Mouse (Mus musculus) lung, postnatal 10 days (tissue): ENCODE results near the gene Slc35f6.

Experiments
- DNase-seq: peaks from one replicate; pipeline ENCODE4 v3.0.0; 2021

Slc35f6 gene

DNA sequence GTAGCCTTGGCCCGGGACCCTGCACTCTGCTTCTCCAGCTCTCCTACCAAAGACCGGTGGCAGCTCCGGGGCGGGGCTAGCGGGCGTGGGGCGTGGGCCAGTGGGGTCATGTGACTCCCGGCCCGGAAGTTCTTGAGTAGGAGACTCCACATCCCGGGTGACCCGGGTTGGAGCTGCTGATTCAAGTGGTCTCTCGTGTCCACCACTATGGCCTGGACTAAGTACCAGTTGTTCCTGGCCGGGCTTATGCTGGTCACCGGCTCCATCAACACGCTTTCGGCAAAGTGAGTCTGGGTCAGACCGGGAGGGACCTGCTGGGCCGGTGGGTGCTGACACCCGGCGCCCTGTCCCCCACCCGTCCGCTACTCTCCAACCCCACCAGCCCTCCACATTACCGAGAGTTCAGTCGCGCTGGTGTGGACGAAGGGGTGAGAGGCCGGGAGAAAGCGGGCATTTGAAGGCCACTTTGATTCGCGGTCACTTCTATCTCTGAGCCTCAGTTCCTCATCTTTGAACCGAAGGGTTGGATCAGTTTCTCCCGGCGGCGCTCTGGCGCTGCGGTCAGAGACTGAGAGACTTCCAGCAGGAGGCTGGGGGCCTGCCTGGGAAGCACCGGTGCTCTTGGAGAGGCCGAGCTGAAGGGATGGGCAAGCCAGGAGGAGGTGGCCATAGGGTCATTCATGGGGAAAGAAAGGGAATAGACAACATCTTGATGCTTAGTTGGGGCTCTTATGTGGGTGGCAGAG lies at the start of gene Slc35f6:
Gene Slc35f6 (plus strand): TSS at position 119 of the 746 bp plus-strand sequence.
- peak; percentile 97 for DNase-seq

DNA sequence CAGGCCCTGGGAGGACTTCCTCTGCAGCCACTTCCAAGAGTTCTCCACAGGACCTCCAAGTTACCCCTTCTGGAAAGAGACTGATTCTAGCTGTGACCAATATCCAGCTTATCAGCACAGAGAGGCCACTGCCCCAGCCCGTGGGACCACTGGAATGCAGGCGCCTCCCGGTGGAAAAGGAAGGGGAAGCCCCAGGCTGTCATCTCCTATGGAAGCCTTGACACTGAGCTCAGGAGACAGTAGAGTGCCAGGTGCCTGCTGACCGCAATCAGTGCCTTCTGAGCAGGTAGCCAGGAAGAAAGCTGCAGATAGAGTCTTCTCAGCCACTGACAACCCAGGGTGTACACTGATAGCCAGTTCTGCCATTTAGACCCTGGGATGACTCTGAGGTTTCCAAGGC lies 46.3 kb upstream of the Slc35f6 start:
- no peak for DNase-seq

DNA sequence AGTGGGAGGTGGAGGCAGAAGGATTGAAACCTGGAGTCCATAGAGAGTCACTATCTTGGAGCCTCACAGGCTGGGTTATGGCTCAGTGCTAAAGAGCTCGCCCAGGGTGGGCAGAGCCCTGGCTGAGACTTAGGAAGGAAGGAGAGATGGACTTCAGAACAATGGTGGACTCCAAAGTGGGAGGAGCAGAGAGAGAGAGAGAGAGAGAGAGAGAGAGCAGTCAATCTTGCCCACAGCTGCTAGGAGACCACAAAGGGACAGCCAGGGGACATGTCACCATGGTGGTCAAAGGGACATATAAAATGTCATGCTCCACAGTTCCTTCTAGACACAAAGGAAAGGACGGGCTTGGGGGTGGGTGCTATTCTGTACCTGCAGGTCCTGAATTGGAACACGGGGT lies 44.5 kb upstream of the Slc35f6 start:
- DNase-seq = no peak

DNA sequence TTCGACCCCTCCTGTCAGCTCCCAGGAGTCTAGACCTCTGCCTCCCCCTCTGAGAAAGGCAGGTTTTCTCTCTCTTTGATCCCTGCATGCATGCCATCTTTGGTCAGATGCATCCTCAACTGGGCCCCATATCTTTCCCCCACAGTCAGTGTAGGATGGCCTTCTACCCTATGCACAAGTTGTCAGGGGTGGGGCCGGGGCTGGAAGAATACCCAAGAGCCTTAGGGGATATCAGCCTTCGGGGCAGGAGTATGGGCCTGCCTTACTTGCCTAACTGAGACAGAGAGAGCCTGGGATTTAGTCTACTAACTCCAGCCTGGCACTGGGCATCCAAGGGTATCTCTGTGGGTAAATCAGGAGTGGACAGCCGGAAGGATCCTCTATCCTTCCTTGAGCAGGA lies 43.8 kb upstream of the Slc35f6 start:
- no peak for DNase-seq

DNA sequence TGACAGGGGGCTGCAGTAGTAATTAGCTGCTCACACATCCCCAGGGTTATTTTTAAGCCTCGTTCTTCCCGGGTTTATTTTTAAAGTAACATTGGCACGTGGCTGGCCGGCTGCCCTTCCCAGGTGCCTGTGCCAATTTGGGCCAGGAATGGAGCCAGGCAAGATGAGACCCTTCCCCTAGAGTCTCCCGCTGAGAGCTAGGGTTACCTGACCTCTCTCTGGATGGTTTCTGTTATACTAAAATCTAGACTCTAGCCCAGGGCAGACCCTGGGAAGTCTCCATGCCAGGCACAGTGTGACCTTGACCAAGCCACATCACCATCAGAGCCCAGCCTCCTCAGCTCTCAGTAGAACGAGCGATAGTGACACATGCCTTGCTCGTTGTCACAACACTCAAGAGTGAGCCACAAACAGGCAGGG lies 43.0 kb upstream of the Slc35f6 start:
- DNase-seq = no peak

DNA sequence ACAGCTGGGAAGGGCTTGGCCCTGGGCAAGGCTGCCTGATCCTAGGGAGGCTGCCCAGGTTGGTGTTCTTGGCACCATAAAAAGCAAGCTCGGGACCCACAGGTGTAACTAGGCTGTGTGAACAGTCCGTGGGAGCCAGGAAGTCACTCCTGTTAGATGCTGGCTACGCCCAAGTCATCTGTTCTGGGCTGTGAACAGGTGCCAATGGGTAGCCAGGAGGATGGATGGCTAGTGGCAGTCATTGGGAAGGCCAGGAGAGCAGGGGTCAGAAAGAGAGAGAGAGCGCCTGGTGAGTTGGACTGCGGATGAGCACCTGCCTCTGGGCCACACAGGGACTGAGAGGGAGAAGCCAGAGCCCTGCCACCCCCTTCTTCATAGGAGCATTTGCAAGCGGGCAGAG lies 42.1 kb upstream of the Slc35f6 start:
- no peak for DNase-seq

DNA sequence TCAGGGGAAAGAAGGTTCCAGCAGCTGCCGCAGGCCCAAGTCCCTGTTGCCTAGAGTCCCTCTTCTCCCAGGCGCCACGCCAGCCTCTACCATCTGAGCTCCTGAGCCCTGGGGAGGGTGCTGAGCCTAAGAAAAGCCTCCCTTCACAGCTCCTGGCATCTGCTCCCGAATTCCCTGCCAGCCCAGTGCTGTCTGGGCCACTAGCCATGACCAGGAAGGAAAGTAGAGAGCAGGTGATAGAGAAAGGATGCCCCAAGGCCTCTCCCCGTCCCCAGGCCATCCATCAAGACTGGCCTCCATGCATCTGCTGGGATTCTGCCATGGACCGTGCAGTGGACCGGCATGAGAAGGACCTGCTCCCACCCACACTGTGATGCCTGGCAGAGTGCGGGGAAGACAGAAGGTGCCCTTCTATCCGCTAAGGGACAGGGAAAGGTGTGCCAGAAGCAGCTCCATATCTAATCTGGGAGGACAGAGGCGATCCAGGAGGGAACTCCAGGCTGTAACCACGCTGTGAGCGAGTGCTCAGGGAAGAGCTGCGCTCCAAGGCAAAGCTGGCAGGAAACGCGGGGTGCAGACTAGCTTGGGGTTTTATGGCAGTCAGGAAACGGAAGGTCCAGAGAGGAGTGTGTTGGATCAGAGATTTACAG lies 41.2 kb upstream of the Slc35f6 start:
- DNase-seq = no peak

DNA sequence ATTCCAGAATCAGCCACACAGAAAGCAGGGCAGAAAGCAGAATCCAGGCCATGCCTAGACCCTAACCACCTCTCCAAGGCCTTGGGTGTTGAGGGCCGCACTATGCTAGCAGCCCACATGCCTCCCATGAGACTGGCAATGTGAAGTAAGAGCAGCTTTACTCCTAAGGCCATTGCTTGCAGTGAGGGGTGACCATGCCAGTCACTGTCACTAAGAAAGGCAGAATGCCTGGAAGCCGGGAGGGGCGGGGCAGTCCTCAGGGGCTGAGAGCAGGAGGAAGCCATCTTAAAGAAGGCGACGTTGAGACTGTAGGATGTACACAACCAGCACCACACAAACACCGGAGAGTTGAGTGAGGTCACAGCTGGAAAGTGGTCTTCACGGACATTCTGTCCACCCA lies 38.6 kb upstream of the Slc35f6 start:
- no peak for DNase-seq

DNA sequence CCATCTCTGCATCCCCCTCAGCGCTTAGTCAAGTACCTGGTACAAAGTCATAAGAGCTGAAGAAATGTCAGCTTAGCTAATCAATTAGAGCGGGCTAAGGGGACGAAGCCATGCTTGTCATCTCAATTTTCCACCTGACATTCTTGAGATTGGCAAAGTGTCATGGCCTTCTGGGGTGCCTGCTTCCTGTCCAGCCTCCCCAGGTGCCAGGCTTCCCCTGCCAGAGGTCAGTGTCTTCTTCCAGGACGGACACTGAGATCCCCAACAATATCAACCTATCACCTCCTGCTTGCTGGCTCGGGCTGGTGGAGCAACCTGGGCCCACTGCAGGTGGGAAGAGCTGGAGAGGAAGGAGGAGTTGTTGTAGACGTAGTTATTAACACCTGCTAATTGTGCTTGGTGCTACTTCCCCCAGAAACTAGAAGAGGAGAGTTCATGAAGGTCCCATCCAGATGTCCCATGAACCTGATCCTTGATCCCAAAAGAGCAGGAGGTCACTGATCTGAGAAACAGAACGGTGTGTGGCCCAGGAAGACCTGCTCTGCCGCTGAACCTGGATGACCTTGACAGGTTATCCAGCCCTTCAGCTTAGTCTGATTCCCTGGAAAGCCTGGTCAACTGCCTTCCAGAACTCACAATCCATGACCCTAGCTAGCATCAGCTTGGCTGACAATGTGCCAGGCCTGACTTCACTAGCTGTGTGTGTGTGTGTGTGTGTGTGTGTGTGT lies 37.7 kb upstream of the Slc35f6 start:
- peak; percentile 32 for DNase-seq

DNA sequence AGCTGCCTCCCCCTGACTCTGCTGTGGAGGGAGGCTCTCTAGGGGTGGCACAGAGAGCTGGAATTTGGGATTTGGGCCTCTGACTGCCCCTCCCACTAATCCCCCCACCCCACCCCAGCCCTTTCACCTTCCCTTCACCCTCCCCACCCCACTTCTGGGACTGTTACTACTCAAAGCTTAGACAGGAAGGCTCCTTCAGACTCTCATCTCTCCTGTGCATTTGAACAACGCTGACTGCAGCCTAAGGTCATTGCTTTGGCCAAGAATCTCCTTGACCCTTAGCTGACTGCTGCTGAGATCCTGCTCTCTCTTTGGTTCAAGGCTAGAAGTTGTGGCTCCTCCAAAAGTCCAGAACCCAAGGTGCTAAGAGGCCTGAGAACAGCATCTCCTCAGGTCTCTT lies 36.6 kb upstream of the Slc35f6 start:
- no peak for DNase-seq

DNA sequence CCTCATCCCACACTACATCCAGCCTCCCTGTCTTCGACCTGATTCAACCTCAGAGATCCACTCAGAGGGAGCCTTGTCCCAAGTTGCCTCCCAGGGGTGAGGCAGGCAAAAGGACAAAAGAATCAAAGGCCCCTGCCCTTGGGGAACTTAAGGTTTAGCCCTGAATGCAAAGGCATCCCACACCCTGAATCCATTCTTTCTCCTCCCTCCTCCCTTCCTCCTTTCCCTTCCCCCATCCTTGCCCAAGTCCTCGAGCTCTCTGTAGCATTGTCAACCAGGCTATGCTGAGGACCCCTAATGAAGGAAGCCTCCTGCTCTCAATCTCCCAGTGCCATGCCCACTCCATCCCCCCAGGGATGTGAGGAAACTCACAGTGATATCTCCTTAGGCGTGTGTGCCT lies 36.0 kb upstream of the Slc35f6 start:
- no peak for DNase-seq

DNA sequence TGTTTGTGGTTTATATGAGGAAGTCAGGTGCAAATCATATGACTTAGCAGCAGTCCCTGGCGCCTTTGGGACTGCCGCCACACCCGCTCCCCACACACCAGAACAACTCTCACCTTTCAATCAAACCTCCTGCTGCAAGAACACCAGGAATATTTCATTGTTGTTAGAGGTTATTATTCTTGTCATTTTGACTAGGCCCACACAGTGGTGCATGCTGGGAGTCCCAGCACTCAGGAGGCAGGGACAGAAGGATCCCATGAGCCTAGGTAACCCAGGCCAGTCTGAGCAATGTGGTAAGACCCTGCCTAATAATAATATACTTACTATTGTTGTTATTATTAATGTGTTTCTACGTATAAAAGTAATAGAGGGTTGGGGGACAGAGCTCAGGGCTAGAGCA lies 35.2 kb upstream of the Slc35f6 start:
- no peak for DNase-seq

DNA sequence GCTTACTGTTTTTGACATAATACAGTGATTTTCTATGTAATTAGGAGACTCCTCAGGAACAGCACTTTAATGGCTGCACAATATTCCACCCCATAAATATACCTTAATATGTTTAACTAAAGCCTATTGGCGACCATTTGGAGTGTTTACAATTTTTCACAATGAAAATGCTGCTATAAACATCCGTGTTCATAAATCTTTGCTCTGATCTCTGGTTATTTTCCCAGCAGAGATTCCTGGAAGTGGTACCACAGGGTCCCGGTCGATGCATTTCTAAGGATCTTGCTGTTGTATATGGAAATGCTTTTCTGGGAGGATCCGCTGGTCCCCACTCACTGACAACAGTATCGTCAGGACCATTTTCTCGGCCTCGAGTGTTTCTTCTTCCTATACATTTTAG lies 34.5 kb upstream of the Slc35f6 start:
- no peak for DNase-seq

DNA sequence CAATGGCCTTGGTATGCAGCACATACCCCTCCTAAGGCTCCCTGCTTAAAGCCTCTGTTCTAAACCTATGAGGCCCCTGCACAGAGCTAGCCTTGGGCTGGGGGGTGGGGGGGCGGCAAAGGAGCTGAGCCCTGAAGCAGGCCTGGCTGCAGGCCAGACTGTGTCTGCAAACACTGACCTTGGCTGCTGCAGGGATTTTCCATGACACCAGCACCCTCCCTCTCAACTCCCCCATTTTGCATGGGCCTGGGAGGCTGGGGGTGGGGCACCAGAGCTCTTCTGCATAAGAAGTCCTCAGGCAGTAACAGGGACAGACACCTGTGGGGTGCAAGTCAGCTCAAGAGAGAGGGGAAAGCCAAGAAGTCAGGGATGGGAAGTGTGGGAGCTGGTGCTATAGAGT lies 33.5 kb upstream of the Slc35f6 start:
- DNase-seq = peak; percentile 90

DNA sequence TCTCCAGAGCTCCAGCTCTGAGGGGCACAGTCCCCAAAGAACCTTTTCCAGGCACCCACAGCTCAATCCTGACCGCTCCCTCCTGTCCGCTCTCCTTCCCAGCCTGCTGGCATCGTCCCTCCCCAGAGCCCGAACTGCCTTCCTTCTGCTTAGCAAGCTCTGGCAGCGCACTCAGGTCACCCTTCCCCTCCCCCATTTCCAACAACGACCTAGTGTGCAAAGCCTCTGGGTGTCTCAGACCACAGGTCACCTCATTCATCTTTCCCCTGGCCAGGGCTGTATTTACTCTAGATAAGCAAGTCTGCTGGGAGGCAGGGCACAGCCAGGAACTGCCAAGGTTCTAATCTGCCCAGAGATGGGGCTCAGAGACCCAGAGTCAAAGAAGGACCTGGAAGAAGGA lies 32.3 kb upstream of the Slc35f6 start:
- peak; percentile 63 for DNase-seq

DNA sequence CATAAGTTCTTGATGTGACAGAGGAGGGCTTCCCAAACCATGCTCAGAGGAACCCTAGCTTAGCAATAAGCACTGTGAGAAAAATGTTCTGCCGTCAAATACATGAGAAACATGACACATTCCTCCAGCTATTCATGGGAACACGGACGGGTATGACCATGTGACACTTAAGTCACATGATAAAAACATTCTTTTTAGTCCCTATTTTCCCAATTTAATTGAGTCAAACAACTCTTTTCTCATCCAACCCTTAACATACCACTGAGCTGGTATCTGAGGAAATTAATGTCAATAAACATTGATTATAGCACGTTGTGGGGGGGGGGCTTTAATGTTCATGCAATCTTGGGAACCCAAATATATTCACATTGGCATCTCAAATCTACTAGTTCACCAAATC lies 31.9 kb upstream of the Slc35f6 start:
- DNase-seq = no peak

DNA sequence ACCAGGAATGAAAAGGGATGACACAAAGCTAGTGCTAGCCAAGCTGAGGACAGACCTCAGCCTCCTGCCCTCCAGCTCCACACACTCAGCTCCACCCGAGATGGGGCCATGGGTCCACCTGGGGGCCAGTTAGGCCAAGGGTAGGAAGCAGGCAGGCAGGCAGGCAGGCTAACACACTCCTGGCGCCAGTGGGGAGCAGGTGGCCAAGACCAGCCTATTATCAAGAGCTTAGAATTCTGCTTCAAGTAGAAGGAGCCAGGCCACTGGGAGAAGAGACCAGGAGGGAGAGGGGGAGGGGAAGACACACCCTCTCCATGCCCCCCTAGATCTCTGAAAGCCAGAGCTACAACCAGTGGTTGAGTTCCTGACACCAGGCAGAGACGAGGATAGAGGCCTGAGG lies 31.1 kb upstream of the Slc35f6 start:
- DNase-seq = no peak

DNA sequence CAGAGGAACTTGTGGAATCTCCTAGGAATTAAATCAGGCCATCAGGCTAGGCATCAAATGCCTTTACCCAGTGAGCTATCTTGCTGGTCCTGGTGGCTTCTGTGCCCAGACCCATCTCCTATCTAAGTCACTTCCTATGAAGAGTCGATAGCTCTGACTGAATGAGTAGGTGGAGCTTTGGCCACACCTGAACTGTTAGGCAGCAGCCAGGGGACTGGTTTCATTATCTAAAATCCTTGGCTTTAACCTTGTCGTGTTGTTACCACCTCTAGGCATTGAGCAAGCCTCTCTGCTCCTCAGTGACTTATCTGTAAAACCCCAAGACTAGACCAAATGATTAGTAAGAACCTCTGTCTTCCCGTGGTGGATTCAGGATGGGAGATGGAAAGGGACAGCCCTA lies 30.4 kb upstream of the Slc35f6 start:
- no peak for DNase-seq

DNA sequence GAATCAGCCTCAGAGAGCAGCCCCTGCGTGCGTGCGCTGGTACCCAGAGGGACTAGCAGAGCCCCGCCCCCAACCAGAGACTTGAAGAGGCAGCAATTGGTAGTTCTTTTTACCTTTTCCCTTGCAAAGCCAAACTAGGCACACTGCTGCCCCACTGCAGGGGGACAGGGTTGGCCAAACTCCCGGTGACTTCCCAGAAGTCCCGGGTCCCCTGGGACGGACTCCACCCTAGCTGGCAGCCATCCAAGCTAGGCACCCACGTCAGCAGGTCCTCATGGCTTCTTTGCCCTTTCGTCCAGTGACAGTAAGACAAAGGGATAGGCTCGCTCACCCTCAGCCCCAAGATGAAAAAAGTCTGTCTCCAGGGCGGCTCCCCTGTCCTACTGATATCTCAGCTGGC lies 29.9 kb upstream of the Slc35f6 start:
- DNase-seq = peak; percentile 64

DNA sequence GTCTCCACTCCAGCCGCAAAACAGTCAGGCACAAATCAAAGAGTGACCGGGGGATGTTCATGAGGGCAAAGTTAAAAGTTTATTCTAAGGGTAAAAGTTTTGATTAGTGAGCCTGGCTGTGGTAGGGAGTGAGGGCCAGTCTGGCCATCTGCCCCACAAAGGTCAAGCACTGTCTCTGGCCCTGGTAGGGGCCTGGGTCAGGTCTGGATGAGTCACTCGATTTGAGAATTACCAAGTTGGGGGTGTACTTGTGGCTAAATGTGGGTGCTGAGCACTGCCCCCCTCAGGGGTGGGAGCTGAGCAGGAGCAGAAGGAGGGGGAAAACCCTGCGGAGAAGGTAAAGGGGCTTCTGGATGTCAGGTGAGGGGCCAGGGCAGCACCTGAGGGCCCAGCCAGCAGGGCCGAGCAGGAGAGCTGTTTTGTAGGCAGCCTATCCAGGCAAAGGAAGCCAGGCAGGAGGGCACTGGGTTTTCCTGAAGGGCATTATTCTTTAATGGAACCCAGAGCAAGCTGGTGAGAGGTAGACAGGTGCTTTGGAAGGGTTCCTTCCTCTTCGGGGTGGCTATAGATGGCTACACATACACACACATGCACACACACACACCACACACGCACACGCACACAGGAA lies 29.2 kb upstream of the Slc35f6 start:
- no peak for DNase-seq

DNA sequence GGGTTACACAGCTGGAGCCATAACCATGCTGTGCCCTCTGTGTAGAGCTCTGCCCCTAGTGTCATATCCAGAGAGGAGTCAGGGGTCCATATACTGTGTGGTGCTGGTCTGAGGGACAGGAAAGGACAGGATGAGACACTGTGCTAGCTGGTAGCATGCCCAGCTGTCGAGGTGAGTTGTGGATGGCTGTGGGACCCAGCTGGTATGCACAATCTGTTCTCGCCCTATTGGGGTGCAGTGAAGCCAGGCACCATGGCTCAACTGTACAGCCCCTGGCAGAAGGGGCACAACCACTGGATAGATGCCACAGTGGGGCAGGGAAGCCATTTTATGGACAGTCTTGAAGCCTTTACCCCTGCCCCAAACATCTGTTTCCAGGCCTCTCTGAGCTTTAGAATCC lies 28.5 kb upstream of the Slc35f6 start:
- no peak for DNase-seq

DNA sequence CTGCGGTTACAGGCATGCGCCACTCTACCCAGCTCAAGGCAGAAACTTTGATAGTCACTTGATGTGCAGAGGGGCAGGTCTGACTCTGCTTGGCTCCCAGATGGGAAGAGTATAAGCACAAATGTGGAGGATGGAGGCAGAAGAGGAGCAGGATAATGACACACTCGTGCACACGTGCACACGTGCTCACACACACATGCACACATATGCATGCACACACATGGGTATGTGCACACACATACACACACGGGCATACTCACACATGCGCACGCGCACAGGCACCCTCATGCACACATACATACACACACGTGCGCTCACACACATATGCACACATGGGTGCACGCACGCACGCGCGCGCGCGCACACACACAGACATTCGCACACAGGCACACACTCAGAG lies 27.2 kb upstream of the Slc35f6 start:
- no peak for DNase-seq

DNA sequence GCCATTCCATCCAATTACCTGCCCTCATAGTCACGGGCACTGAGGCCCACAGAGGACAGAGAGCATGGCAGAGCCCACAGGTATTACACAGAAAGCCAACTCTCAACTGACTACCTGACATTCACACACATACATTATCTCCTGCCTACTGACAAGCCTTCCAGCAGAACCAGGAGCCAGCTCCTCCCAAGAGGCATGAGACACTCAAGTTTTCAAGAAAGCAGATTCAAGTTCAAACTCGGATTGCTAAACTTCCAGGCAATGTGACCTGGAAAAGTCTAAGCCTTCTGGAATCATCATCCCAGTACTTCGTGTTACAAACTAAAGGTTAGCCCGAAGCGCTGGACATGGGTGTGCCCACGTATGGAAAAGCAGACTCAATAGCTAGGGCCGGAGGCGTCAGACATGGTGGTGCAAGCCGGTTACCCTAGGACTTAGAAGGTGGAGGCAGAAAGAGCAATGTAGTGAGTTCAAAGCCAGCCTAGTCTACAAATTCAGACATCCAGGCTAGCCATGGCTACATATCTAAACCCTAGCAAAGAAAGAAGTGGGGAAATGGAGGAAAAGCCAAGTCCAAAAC lies 26.4 kb upstream of the Slc35f6 start:
- no peak for DNase-seq

DNA sequence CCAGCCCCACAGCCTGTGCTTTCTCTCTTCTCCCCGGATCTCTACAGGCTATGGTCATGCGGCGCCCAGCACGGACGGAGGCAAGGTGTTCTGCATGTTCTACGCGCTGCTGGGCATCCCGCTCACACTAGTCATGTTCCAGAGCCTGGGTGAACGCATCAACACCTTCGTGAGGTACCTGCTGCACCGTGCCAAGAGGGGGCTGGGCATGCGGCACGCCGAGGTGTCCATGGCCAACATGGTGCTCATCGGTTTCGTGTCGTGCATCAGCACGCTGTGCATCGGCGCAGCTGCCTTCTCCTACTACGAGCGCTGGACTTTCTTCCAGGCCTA lies 25.9 kb upstream of the Slc35f6 start:
- no peak for DNase-seq
